Mouse (Mus musculus): ENCODE results near the gene Zfp212.
"Not testable (repeated sequence)": the region's sequence is repeated elsewhere in the genome, so short reads cannot be mapped to it uniquely, and the experiment has no call there.

Gene Zfp212

GRCm38 (mm10) chr6:47942461-47942860 lies 22.2 kb downstream of the Zfp212 start:
- DNase-seq (ENCODE audit: low read depth), result no peak

- no peak for DNase-seq (ENCODE audit: low read depth)
Measured at GRCm38 (mm10) chr6:47943021-47943691, 22.9 kb downstream of the Zfp212 start.

- DNase-seq (ENCODE audit: low read depth), result no peak
Measured at GRCm38 (mm10) chr6:47943721-47944120, 23.4 kb downstream of the Zfp212 start.

DNA sequence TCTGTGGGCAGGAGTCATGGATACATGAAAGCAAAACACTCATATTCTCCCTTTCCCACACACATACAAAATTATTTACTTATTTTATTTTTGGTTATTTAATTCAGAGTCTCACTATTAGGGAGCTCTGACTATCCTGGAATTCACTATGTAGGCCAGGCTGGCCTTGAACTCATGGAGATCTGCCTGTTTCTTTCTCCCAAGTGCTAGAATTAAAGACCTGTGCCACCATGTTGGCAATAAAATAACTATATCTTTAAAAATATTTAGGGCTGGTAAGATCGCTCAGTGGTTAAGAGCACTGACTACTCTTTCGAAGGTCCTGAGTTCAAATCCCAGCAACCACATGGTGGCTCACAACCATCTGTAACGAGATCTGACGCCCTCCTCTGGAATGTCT lies 27.1 kb downstream of the Zfp212 start:
- no peak for DNase-seq (ENCODE audit: low read depth)

GRCm38 (mm10) chr6:47953191-47953726 lies 33.0 kb downstream of the Zfp212 start, which contains the start of gene Zfp956:
TSS of gene Zfp956 (plus strand) at chr6:47953390.
- peak; percentile 94 for DNase-seq (ENCODE audit: low read depth)

GRCm38 (mm10) chr6:47954425-47954824 lies 34.1 kb downstream of the Zfp212 start:
- no peak for DNase-seq (ENCODE audit: low read depth)

DNA sequence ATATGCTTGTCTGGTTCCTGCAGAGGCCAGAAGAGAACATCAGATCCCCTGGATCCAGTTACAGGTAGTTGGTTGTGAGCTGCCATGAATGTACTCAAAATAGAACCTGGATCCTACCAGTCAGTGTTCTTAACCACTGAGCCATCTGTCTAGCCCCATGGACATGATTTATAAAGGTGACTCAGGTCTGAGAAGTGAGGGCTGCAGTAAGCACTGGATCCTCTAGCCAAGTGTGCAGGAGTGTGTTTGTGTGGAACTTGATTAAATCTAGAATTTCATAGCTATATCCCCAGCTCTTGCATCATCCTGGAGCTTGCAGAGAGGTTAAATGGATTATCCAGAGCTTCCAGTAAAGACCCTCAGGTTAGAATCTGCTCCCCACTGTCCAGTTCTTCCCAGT lies 37.5 kb downstream of the Zfp212 start:
- no peak for DNase-seq (ENCODE audit: low read depth)

- no peak for DNase-seq (ENCODE audit: low read depth)
Measured at GRCm38 (mm10) chr6:47960685-47961421, 40.6 kb downstream of the Zfp212 start.

DNA sequence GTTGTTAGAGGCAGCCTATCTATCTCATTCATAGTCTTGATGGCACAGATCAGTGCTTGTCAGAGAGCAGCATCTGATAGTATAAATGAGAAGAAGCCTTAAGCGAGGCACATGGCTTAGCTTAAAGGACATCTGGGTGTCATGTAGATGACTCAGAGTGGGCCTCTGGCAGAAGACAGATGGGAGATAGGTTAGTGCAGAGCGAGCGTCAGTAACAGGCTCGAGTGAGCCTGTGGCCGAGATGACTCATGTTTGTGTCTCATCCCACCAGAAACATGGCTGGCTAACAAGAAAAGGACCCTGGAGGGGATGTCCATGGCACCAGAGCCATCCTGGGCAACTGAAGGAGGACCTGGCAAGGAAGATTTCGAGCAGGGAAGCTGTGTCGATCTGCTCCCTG lies 42.8 kb downstream of the Zfp212 start:
- no peak for DNase-seq (ENCODE audit: low read depth)

GRCm38 (mm10) chr6:47968166-47968565 lies 47.9 kb downstream of the Zfp212 start:
- not testable (repeated sequence) for DNase-seq (ENCODE audit: low read depth)

DNA sequence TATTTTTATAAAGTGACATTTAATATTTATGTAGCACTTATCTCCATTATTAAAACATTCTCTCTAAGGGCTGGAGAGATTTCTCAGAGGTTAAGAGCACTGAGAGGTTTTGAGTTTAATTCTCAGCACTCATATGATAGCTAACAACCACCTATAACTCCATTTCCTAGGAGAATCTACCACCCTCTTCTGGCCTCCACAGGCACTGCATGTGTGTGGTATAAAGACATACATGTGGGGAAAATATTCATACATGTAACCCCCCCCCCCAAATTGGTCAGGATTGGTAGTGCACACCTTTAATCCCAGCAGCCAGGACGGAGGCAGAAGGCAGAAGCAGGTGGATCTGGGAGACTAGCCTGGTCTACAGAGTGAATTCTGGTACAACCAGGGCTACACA lies 54.3 kb downstream of the Zfp212 start:
- no peak for DNase-seq (ENCODE audit: low read depth)

DNA sequence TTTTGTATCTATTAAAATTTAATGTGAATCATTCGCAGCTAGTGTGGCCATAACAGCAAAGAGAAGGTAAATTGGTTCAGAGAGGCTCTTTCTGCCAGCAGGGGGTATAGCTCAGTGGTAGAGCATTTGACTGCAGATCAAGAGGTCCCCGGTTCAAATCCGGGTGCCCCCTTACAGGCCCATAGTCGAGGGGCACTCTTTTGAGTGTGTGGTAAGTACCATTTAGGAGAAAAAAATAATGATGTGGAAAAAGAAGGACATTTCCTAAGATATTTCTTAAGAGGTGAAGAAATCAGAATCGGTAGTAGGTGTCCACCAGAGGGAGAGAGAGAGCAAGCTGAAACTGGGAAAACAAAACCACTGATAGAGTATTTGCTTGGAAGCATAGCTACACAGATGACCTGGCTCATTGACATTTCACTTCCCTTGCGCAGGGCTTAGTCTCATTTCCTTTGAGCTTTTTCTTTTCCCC lies 58.7 kb downstream of the Zfp212 start:
- DNase-seq (ENCODE audit: low read depth), result peak; percentile 74
